Mouse (Mus musculus) ES-Bruce4 (cell line): Measurements from ENCODE around the gene Gucy2g.

Source experiments
- CTCF ChIP-seq: IDR thresholded peaks from one replicate; pipeline ENCODE4 v1.8.1; 2011; ENCODE audit warnings: low read depth, low read length
- EP300 ChIP-seq: IDR thresholded peaks from 2 replicates; pipeline ENCODE4 v1.6.1; 2011; ENCODE audit warnings: low read depth, low read length; ENCODE audit not compliant: insufficient read depth
- POLR2A ChIP-seq: IDR thresholded peaks from one replicate; pipeline ENCODE4 v1.8.1; 2011; ENCODE audit warnings: low read length; ENCODE audit not compliant: insufficient read depth

DNA sequence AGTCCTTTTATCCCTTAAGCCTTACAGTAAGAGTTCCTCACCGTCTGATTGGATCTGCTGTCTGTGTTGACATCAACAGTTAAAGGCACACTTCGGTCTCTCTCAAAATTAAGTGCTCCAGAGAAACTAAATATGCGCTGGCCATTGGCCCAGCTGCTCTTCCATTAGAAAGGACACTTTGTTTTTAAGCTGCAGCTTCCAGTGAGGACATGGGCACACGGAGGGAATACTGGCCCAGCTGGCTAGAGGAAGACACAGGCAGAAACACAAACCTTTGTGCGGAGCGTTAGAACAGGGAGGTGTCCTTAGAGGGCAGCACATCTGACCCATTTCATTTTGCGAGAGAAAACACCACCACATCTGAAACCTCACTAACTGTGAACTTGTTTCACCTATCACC, 56.6 kb downstream of the Gucy2g start:
- no peak for TF ChIP-seq CTCF
- TF ChIP-seq POLR2A, result no peak
- no peak for TF ChIP-seq EP300
